ENCODE assay signal across 20 mouse cellular contexts in the genomic region with DNA sequence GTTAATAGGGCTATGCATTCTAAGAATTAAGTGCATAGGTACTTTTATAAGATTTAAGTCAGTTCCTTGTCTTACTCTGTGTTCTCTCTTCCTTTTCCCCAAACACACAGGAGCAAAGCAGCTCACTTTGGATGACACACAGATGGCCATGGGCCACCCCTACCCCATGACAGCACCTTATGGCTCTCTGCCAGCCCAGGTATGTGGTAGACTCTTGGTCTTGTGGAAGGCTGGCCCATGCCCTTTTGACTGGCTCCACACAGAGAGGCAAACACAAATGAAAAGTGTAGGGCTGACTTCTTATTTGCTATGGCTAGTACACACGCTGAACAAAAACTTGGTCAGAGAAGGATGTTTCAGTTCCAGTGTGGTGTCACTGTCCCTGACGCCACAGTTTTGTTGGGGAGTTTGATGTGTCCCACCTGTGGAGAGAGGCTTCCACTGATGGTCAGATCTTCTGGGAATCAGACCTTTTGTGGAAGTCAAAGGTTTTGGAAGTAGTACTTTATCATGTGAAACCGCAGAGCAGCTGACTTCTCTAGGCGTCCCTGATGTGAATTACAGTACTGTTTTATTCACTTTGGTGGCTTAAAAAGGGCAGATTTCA. TPM values are rescaled to one million over a fixed set of nuclear protein-coding genes. Genes with fewer than 3 reads are reported as not detected.
"Had no signal": no experiment of that assay in that cellular context is flagged by ENCODE, and none has a peak within 500 bp of the region (broad histone marks: within the 10 kb centered on the region; RNA-seq: fewer than 3 reads in every experiment).

No protein-coding gene starts in this region.

- H3K4me2 ChIP-seq: liver, embryonic 13.5 days; liver, embryonic 15.5 days; lung, embryonic 15.5 days; midbrain, embryonic 12.5 days; neural tube, embryonic 13.5 days; neural tube, embryonic 15.5 days had no signal

- H3K4me3 ChIP-seq: liver, embryonic 13.5 days; liver, embryonic 15.5 days; lung, embryonic 15.5 days; midbrain, embryonic 10.5 days; midbrain, embryonic 12.5 days; myocyte; neural tube, embryonic 13.5 days; neural tube, embryonic 15.5 days had no signal

- H3K9ac ChIP-seq: liver, embryonic 13.5 days; liver, embryonic 15.5 days; liver, postnatal 0 days; lung, embryonic 15.5 days; midbrain, embryonic 12.5 days; neural tube, embryonic 13.5 days; neural tube, embryonic 15.5 days had no signal

- DNase-seq: liver, embryonic 13.5 days; liver, postnatal 0 days; lung, adult 2 months; lung, postnatal 4 days; midbrain, embryonic 14.5 days; retina, postnatal 1 day; right cerebral cortex, adult 18-20 months; right cerebral cortex, postnatal 25 days; thymus, adult 18-20 months; thymus, postnatal 36 days had no signal

- H3K36me3 ChIP-seq: liver, embryonic 13.5 days; liver, embryonic 15.5 days; lung, embryonic 15.5 days; midbrain, embryonic 10.5 days; midbrain, embryonic 12.5 days; neural tube, embryonic 13.5 days; neural tube, embryonic 15.5 days had no signal

- ATAC-seq: liver, postnatal 0 days; lung, postnatal 0 days; midbrain, embryonic 16.5 days had no signal

- H3K9me3 ChIP-seq: liver, embryonic 13.5 days; liver, embryonic 15.5 days; lung, embryonic 15.5 days; midbrain, embryonic 10.5 days; midbrain, embryonic 12.5 days; neural tube, embryonic 13.5 days; neural tube, embryonic 15.5 days had no signal

- H3K27ac ChIP-seq: liver, embryonic 13.5 days; liver, embryonic 15.5 days; lung, embryonic 15.5 days; midbrain, embryonic 10.5 days; midbrain, embryonic 12.5 days; neural tube, embryonic 13.5 days; neural tube, embryonic 15.5 days had no signal

RNA-seq across cellular contexts. Expression of a gene that starts 3.7 kb away (rescaled TPM):
- polyA plus RNA-seq: midbrain, embryonic 10.5 days; neural tube, embryonic 11.5 days had no signal
